Mouse (Mus musculus) left cerebral cortex, postnatal 10 days (tissue): ENCODE results near the gene Chrd. TPM values are rescaled to one million over a fixed set of nuclear protein-coding genes. Genes with fewer than 3 reads are reported as not detected.
A peak's percentile ranks its signal among the peaks of the same experiment; 100 is the strongest.

Source experiments
- DNase-seq, 2 experiments: peaks; one replicate each; pipeline ENCODE4 v3.0.0; 2021 to 2022; ENCODE audit warnings: low spot score in 2 of 2, mixed read lengths in 1 of 2; ENCODE audit errors: extremely low spot score in 1 of 2
- intact Hi-C: fragments of 180-260 bp; cut with DNase I; formaldehyde crosslinking; loops from one replicate; pipeline ENCODE4 v1.15.1; 2025
- total RNA-seq, 2 experiments: library from RNA; stranded (reverse); gene quantifications; 2 replicates each; pipeline ENCODE4 v1.2.3; 2021

Gene Chrd
- total RNA-seq, 2 experiments from 2014 or later: 18.4 to 21.8 TPM

DNA sequence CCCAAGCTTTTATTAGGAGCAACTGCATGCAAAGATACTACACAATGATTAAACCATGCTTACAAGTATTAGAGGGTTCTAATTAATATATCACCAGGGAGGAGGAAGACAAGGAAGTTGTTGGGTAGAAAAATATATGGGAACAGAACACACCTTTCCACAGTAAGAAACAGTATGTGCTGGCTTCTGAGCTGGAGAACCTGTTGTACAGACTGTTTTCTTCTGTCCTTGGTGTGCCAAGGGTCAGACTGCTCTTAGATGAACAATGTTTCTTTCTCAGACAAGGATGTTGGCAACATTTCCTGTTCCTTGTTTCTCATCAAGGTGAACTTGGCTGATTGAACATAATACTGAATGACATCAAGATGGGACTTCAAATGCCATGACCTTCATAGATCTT lies 51.8 kb downstream of the Chrd start:
- no peak for DNase-seq
- intact Hi-C loops: no loop called here

DNA sequence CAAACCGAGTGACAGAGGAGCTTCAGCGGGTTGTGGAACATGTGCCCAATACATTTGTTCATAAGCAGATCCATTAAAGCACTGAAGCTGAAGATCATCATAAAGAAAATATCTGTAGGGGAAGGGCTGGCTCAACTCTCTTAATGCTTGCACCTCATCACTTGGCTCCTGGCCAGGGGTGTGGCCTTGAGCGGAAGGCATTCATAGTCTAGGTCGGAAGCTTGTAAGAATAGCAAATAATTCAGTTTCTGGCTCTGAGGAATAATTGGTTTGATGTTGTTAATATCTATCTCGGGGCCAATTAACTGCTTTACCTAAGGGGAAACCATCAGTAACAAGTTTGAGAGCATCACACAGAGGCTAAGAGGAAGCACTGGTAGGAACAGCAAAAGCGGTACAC lies 53.6 kb downstream of the Chrd start:
- peak in 1 of 2 experiments; percentile 33 for DNase-seq
- intact Hi-C loops: no loop called here

DNA sequence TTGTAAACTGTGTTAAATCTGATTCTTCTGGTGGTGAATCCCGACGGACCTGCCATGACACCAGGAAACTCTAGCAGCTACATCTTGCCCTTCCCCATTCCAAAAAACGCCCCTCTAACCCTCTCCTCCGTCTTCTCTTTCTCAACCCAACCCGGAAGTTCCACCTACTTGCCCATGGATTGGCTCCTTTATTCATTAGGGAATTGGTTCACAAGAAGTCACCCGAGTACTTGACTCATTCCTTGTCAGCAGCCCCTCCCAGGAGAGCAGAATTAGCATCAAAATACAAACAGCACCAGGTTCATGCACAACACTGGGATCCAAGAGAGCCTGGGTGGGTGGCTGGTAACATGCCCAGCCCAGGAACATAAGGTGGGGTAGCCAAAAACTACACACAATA lies 58.9 kb downstream of the Chrd start:
- intact Hi-C loops: no loop called here
- DNase-seq: no peak

Other genes starting within 250 kb of the Chrd start
- 10 to 100 TPM; 61.4 to 66.7 TPM for gene Eif2b5, start 234.3 kb upstream of the Chrd start, total RNA-seq
- 10 to 100 TPM; 84.8 to 87.8 TPM for gene Dvl3, start 216.1 kb upstream of the Chrd start, total RNA-seq
- gene Ap2m1, start 197.6 kb upstream of the Chrd start, total RNA-seq: 100 to 1,000 TPM; 950 to 999 TPM
- 10 to 100 TPM; 67.0 to 80.0 TPM for gene Abcf3, start 184.6 kb upstream of the Chrd start, total RNA-seq
- 10 to 100 TPM; 78.1 to 78.5 TPM for gene Vwa5b2, start 143.7 kb upstream of the Chrd start, total RNA-seq
- 1 to 10 TPM; 2.1 to 2.3 TPM for gene Eef1akmt4, start 121.5 kb upstream of the Chrd start, total RNA-seq
- not detected for gene Gm49333, start 121.5 kb upstream of the Chrd start, total RNA-seq
- 10 to 100 TPM; 12.7 to 14.0 TPM for gene Alg3, start 121.4 kb upstream of the Chrd start, total RNA-seq
- gene Camk2n2, start 111.8 kb upstream of the Chrd start, total RNA-seq: 100 to 1,000 TPM; 224 to 225 TPM
- gene Ece2, start 103.3 kb upstream of the Chrd start, total RNA-seq: 10 to 100 TPM; 29.0 TPM
- gene Psmd2, start 81.5 kb upstream of the Chrd start, total RNA-seq: 100 to 1,000 TPM; 261 to 263 TPM
- gene Eif4g1, start 64.8 kb upstream of the Chrd start, total RNA-seq: 100 to 1,000 TPM; 361 to 366 TPM
- 100 to 1,000 TPM; 264 to 267 TPM for gene Fam131a, start 39.9 kb upstream of the Chrd start, total RNA-seq
- gene Polr2h, start 15.5 kb upstream of the Chrd start, total RNA-seq: 10 to 100 TPM; 26.3 to 28.3 TPM
- gene Clcn2, start 15.4 kb upstream of the Chrd start, total RNA-seq: 10 to 100 TPM; 50.9 to 51.1 TPM
- gene Thpo, start 1.4 kb downstream of the Chrd start, total RNA-seq: 1 to 10 TPM; 1.4 to 2.0 TPM